Mouse (Mus musculus) left cerebral cortex, adult 11 months (tissue): ENCODE data around the gene Nudt2.
"Not testable (repeated sequence)": the region's sequence is repeated elsewhere in the genome, so short reads cannot be mapped to it uniquely, and the experiment has no call there.

ENCODE experiments used
- DNase-seq: peaks from one replicate; pipeline ENCODE4 v3.0.0; 2022; ENCODE audit warnings: low spot score

Nudt2 gene

GRCm38 (mm10) chr4:41464345-41465286 is at the start of gene Nudt2, which contains the start of gene Kif24:
Gene Nudt2, plus strand, starts transcription at chr4:41465151.
Gene Kif24, minus strand, starts transcription at chr4:41464887.
- DNase-seq = peak; percentile 97

GRCm38 (mm10) chr4:41416966-41417365 is 48.0 kb upstream of the Nudt2 start:
- no peak for DNase-seq

GRCm38 (mm10) chr4:41438931-41439330 is 26.0 kb upstream of the Nudt2 start:
- DNase-seq = no peak

- DNase-seq = no peak
Observed at GRCm38 (mm10) chr4:41442790-41443302, 22.1 kb upstream of the Nudt2 start.

GRCm38 (mm10) chr4:41447595-41447994 is 17.4 kb upstream of the Nudt2 start:
- no peak for DNase-seq

GRCm38 (mm10) chr4:41460690-41461089 is 4.3 kb upstream of the Nudt2 start:
- DNase-seq = no peak

GRCm38 (mm10) chr4:41463051-41463738 is 1.8 kb upstream of the Nudt2 start:
- not testable (repeated sequence) for DNase-seq

GRCm38 (mm10) chr4:41465287-41465665 is 325 bp downstream of the Nudt2 start:
- DNase-seq = no peak

GRCm38 (mm10) chr4:41468396-41469080 is 3.6 kb downstream of the Nudt2 start:
- DNase-seq = no peak

- DNase-seq = no peak
Observed at GRCm38 (mm10) chr4:41469199-41469598, 4.2 kb downstream of the Nudt2 start.

GRCm38 (mm10) chr4:41470051-41470683 is 5.2 kb downstream of the Nudt2 start:
- DNase-seq = no peak

GRCm38 (mm10) chr4:41470684-41471383 is 5.9 kb downstream of the Nudt2 start:
- DNase-seq = peak; percentile 60

- DNase-seq = no peak
Observed at GRCm38 (mm10) chr4:41471384-41471689, 6.4 kb downstream of the Nudt2 start.

- DNase-seq = no peak
Observed at GRCm38 (mm10) chr4:41477648-41478160, 12.8 kb downstream of the Nudt2 start.

- no peak for DNase-seq
Observed at GRCm38 (mm10) chr4:41478751-41479455, 14.0 kb downstream of the Nudt2 start.

GRCm38 (mm10) chr4:41479456-41479804 is 14.5 kb downstream of the Nudt2 start:
- no peak for DNase-seq

- no peak for DNase-seq
Observed at GRCm38 (mm10) chr4:41480254-41480653, 15.3 kb downstream of the Nudt2 start.

GRCm38 (mm10) chr4:41481601-41482017 is 16.7 kb downstream of the Nudt2 start:
- no peak for DNase-seq

- no peak for DNase-seq
Observed at GRCm38 (mm10) chr4:41492951-41493350, 28.0 kb downstream of the Nudt2 start.

GRCm38 (mm10) chr4:41493464-41494116 is 28.6 kb downstream of the Nudt2 start:
- no peak for DNase-seq
